Mouse (Mus musculus): ENCODE results near the gene Taldo1. TPM values are rescaled to one million over a fixed set of nuclear protein-coding genes. Genes with fewer than 3 reads are reported as not detected.

Gene Taldo1
- total RNA-seq, 2 experiments from 2014 or later: 115 to 126 TPM

DNA sequence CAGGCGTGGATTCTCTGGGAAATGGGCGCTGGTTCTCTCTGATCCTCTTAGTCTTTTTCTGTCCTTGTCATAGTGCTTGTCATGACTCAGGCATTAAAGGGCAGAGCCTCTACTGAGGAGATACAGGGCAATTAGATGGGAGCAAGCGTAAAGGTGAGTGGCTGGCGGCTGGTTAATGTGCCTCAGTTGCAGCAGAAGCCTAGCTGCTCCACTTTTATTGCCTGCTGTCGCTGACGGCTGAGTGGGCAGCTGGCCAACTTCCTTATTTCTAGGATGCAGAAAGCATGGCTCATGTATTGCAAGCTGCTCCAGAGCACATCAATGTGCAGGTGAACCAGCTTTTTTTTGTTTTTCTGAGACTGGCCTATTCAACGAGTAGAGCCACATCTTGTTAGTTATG is 27.0 kb downstream of the Taldo1 start:
- peak; percentile 56 to 68 for DNase-seq (ENCODE audit: low spot score in 2 of 2)

DNA sequence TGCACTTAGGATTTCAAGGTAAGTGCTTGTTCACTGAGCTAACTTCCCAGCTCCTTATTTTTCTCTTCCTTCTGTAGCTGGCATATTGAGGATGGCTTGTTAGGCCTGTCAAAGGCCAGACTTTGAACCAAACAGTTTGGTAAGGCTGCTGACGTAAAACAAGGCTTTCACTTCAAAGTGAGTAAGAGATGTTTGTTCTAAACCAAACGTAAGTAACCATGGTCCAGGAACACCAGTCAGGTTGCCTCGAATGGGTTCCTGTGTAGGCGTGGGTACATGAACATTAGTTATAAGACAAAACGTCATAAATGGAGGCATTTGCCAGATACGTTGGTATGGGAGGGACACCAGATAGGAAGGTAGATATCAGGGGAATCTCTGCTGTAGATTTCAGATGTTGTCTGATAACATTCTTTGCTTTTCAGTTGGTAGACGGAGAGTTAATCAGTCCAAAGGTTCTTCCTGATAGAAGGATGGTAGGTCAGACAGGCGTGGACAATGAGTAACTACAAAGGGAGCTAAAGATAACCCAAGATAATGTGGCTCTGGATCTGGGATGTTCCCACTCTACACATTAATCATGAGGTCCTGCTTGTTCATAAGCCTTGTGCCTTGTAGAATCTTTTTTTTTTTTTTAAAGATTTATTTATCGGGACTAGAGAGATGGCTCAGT is 28.2 kb downstream of the Taldo1 start:
- DNase-seq (ENCODE audit: low spot score in 2 of 2): no peak

DNA sequence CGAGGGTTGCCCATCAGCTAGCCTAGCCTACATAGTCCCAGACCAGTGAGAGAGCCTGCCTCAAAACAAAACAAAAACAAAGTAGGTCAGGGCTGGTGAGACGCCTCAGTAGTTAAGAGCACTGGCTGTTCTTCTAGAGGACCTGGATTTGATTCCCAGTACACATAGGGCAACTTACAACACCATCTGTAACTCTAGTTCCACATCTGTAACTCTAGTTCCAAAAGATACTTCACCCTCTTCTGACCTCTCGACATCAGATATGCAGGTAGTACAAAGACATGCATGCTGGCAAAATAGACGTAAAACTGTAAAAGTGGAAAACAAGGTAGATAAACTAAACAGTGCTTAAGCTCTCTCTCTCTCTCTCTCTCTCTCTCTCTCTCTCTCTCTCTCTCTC is 31.8 kb downstream of the Taldo1 start:
- DNase-seq (ENCODE audit: low spot score in 2 of 2): no peak

DNA sequence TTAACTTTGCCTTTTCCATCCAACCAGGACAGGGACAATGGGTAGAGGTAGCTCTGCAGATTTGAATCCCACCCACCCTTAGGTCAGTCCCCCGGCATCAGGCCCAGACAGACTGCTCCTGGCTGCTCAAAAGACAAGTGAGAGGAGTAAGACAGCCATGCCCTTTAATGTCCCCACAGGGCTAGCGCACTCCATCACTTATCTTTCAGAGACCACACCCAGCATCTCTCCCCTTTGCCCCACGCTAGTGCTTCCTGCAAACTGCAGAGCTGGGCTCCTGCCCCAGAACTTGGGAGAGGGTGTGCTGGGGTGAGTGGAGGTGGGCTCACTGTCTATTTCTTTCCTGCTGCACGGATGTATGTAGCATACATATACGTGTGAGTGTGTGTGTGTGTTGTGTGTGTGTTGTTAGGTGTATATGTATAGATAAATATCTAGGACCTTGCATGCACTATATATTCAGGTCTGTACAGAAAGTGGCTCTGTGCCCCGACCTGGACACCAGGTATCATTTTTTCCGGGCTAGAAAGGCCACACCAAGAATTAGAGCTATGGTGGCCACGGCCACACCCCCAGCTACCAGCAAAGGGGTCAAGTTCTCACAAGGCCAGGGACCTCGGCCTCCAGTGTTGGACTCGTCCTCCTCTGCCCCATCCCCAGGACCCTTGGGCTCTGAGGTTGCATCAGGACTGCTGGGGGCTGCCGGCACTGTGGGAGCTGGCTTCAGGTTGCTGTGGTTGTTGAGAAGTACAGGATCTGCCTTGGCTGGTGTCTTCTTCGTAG is 35.1 kb downstream of the Taldo1 start:
- DNase-seq (ENCODE audit: low spot score in 2 of 2): no peak

- no peak for DNase-seq (ENCODE audit: low spot score in 2 of 2)
These were observed 36.7 kb downstream of the Taldo1 start for GRCm38 (mm10) chr7:141428701-141429100.

DNA sequence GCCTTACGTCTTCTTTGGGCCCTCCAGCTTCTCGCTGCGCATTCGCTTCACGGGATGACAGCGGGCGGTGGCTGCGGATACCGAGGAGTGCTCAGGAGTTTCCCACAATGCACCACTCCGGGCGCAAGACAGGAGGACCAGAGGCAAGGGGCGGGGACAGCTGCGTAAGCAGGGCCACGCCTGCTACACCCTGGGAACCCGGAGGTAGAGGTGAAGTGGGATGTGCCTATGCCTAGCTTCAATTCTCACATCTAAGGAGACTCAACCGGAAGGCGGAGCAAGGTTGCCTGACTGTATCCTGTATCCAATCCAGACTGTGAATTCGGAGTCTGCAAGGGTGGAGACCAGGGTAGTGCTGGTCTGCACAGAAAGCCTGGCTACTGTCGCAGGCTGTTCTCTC is 37.3 kb downstream of the Taldo1 start, which contains the start of gene Cend1:
TSS of gene Cend1 (minus strand) at position 182 of the 400 bp plus-strand sequence.
- DNase-seq (ENCODE audit: low spot score in 2 of 2): peak; percentile 71 to 79

DNA sequence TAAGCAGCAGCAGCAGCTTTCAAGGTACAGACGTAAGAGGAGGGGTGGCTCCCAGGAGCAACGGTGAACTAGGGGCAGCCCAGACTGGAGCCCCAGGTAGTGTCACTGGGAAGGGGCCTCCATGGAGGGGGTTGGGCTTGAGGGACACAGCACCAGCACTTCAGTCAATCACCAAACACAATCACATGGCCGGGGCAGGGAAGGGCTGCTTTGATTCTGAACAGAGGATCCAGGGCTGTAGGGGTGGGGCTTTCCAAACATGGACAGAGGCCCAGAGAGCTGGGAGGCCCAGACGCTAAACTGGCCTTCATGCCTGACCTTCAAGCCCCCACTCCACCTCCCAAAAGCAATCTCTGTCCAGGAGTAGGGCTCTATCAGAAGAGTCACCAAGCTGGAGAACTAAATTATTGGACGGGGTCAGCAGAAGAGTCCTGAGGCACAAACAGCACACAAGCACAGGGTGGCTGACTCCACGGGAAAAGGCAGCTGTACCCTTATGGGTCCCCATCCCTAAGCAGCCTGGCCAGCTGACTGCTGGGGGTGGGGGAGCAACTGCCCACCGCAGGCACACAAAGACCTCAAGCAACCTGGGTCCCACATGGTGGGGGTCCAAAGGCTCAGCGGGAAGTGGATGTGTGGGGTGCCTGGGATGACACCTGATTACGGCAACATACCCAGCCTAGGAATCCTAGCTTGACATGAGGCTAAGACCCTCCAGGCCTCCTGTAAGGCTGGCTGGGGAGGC is 38.0 kb downstream of the Taldo1 start:
- DNase-seq (ENCODE audit: low spot score in 2 of 2): no peak

DNA sequence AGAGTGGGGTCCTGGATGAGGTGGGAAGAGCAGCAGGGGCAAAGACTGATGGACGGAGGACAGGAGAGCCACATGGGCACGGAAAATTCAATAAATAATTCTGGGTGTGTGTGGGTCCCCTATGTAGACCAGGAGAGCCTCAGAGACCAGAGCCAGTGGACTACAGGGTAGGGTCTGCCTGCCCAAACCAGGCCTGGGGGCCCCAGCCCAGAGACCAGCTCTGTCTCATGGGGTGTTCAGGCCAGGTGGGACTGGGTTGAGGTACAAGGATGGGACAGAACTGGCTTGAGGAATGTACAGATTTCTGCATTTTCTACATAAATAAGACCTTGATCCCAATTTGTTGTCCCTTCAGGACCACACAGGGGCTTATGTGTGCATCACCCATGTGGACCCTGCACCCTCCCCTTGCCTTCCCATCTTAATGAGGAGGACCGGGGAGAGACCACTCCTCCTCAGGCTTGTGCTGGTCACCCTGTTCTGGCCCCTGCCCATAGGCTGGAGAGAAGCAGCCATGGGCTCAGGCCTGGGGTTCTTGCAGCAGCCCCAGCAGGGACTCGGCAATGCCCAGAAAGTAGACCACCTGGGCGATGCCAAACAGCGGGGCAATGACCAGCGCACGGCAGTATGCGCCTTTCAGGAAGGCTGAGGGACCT is 38.7 kb downstream of the Taldo1 start:
- DNase-seq (ENCODE audit: low spot score in 2 of 2): no peak

- no peak for DNase-seq (ENCODE audit: low spot score in 2 of 2)
These were observed 39.6 kb downstream of the Taldo1 start for GRCm38 (mm10) chr7:141431434-141432185.

- no peak for DNase-seq (ENCODE audit: low spot score in 2 of 2)
These were observed 40.2 kb downstream of the Taldo1 start for GRCm38 (mm10) chr7:141432186-141432611.

DNA sequence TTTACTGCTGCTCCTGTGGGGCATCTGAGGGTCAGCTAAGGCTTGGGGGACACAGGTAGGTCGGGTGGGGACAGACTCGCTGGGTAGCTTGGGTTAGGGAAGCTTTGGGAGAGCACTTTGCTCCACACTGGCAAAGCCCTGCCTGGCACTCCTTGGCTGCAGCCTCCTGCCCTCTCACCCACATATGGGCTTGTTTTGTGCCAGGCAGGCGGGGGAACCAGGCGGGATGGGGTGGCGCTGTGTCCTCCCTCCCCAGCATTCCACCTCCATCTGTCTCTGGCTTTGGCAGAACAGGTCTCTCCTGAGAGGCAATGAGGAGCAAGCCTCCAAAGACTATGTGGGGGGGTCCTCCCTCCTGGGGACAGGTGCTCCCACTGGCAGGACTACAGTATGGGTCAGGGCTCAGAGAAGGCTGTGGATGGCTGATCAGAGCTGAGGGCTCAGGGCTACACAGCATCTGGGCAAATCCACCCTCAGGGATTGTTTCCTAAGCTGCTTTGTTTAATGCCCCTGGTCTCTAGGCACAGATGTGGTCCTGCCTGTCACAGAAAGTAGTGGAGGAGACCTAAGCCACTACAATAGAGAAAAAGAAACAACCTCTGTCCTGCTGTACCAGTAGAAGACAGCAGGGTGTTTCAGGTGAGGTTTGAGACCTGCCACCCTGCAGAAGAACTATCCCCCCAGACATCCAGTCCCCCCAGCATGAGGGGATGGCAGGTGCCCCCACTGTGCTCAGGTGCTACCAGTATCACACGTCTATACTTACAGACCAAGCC is 40.9 kb downstream of the Taldo1 start:
- no peak for DNase-seq (ENCODE audit: low spot score in 2 of 2)

GRCm38 (mm10) chr7:141433517-141434400 is 41.8 kb downstream of the Taldo1 start:
- no peak for DNase-seq (ENCODE audit: low spot score in 2 of 2)

- peak; percentile 59 to 69 for DNase-seq (ENCODE audit: low spot score in 2 of 2)
These were observed 42.5 kb downstream of the Taldo1 start for GRCm38 (mm10) chr7:141434464-141434863.

GRCm38 (mm10) chr7:141435129-141435855 is 43.3 kb downstream of the Taldo1 start:
- peak in 1 of 2 experiments; percentile 50 for DNase-seq (ENCODE audit: low spot score in 2 of 2)

- no peak for DNase-seq (ENCODE audit: low spot score in 2 of 2)
These were observed 44.0 kb downstream of the Taldo1 start for GRCm38 (mm10) chr7:141435856-141436522.

DNA sequence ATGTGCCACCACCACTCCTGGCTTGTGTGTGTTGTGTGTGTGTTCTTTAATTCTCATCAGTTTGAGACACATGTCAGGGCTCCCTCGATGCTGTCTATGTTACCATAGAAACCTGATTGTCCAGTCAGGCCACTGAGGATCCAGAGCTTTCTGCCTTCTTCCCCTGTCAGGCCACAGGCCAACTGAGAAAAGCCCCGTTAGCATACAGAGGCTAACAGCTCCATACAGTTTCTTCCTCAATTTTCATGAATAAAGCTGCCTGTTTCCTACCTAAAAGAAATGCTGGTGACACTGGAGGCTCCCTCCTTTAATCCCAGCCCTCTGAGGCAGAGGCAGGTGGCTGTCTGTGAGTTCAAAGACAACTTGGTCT is 44.5 kb downstream of the Taldo1 start:
- DNase-seq (ENCODE audit: low spot score in 2 of 2): no peak
